Mouse (Mus musculus): ENCODE measurements at regions not wholly inside any gene's neighbourhood (a gene's known extent, or its start where the extent isn't known, plus 50 kb on each side); places are given as distances from the start of the nearest gene placed in this dataset.

DNA sequence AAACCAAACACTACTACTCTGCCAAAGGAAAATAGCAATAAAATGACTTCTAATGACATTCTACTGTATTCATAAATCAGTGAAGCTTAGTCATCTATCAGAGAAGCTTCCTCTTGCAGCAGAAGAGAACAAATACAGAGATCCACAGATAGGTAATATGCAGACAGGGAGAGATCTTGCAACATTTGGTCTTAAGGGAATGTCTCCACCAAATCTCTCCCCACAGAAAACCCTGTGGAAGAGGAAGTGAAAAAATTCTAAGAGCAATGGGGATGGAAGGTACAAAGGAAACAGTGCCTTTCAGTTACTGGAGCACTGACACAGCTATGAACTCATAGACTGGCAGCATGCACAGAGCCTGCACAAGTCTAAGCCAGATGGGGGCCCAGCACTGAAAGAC is 202.4 kb upstream of the Dkk2 start:
- H3K27me3 ChIP-seq (ENCODE audit: control insufficient read depth, insufficient read depth, insufficient read length) = no peaks in the 10 kb centered on the region
- H3K4me3 ChIP-seq = no peak overlapping the region
- H3K4me2 ChIP-seq (ENCODE audit: low read depth) = no peak overlapping the region
- no peak overlapping the region for H3ac ChIP-seq (ENCODE audit: control insufficient read depth, insufficient read length)
- H3K36me3 ChIP-seq (ENCODE audit: control insufficient read depth, insufficient read depth) = no peaks in the 10 kb centered on the region
- H3K79me2 ChIP-seq (ENCODE audit: control insufficient read depth, insufficient read depth) = no peaks in the 10 kb centered on the region
- TF ChIP-seq E2F4 (IDR thresholded peaks at IDR 0.05; ENCODE audit: insufficient read depth) (no peak), USF1 (IDR thresholded peaks at IDR 0.05; ENCODE audit: low read depth) (no peak), POLR2A (IDR thresholded peaks at IDR 0.05; ENCODE audit: insufficient read length, low read depth) (no peak), REST (IDR thresholded peaks at IDR 0.05; ENCODE audit: insufficient read depth, insufficient read length) (no peak), POLR2AphosphoS2 (IDR thresholded peaks at IDR 0.05; ENCODE audit: insufficient read length, low read depth) (no peak), MYOD1 (IDR thresholded peaks at IDR 0.05; ENCODE audit: control insufficient read depth in 1 of 3, insufficient read length in 2 of 3, low read depth in 2 of 3) (no peak)

DNA sequence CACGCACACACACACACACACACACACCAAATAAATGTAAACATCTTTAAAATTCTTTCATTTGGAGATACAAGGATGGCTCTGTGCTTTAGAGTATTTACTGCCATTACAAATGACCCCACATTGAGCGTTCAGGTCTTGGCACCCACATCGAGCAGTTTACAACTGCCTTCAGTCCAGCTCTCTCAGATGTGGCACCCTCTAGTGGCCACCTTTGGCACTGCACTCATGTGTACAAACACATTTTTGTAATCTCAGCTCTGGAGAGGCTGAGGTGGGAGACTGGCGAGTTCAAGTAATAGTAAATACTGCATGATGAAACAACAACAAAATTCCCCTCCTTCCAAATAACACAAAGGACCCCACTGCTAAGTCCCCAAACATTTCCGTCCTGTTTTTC is 198.6 kb upstream of the Dkk2 start:
- no peak overlapping the region for H3K4me3 ChIP-seq
- H3K36me3 ChIP-seq (ENCODE audit: control insufficient read depth, insufficient read depth) = no peaks in the 10 kb centered on the region
- no peak overlapping the region for H3ac ChIP-seq (ENCODE audit: control insufficient read depth, insufficient read length)
- H3K79me2 ChIP-seq (ENCODE audit: control insufficient read depth, insufficient read depth) = no peaks in the 10 kb centered on the region
- no peak for TF ChIP-seq TCF12 (IDR thresholded peaks at IDR 0.05; ENCODE audit: insufficient read depth, poor library complexity, severe bottlenecking)
- TF ChIP-seq MAX (IDR thresholded peaks at IDR 0.05; ENCODE audit: low read depth) = no peak
- TF ChIP-seq SRF (IDR thresholded peaks at IDR 0.05; ENCODE audit: control insufficient read depth, insufficient read length, low read depth) = no peak
- no peak for TF ChIP-seq POLR2A (IDR thresholded peaks at IDR 0.05; ENCODE audit: insufficient read length, low read depth)
- TF ChIP-seq MYOD1 (IDR thresholded peaks at IDR 0.05; ENCODE audit: control insufficient read depth in 1 of 3, insufficient read length in 2 of 3, low read depth in 2 of 3) = no peak
- no peak for TF ChIP-seq USF1 (IDR thresholded peaks at IDR 0.05; ENCODE audit: low read depth)
- TF ChIP-seq E2F4 (IDR thresholded peaks at IDR 0.05; ENCODE audit: insufficient read depth) = no peak
- TF ChIP-seq POLR2AphosphoS2 (IDR thresholded peaks at IDR 0.05; ENCODE audit: insufficient read length, low read depth) = no peak
- TF ChIP-seq REST (IDR thresholded peaks at IDR 0.05; ENCODE audit: insufficient read depth, insufficient read length) = no peak
- TF ChIP-seq MYOG (IDR thresholded peaks at IDR 0.05; ENCODE audit: control insufficient read depth in 1 of 3, insufficient read depth in 1 of 3, insufficient read length in 2 of 3, low read depth in 2 of 3) = no peak
- TF ChIP-seq CEBPB (IDR thresholded peaks at IDR 0.05; ENCODE audit: insufficient read depth, poor library complexity, severe bottlenecking) = no peak
- TF ChIP-seq TCF3 (IDR thresholded peaks at IDR 0.05; ENCODE audit: insufficient read length, low read depth) = no peak
- no peak overlapping the region for H3K4me2 ChIP-seq (ENCODE audit: low read depth)
- no peaks in the 10 kb centered on the region for H3K27me3 ChIP-seq (ENCODE audit: control insufficient read depth, insufficient read depth, insufficient read length)

- Histone ChIP-seq H3ac (ENCODE audit: control insufficient read depth, insufficient read length) (no peak overlapping the region), H3K79me2 (ENCODE audit: control insufficient read depth, insufficient read depth) (no peaks in the 10 kb centered on the region), H3K4me3 (no peak overlapping the region), H3K4me2 (ENCODE audit: low read depth) (no peak overlapping the region), H3K36me3 (ENCODE audit: control insufficient read depth, insufficient read depth) (no peaks in the 10 kb centered on the region), H3K27me3 (ENCODE audit: control insufficient read depth, insufficient read depth, insufficient read length) (no peaks in the 10 kb centered on the region)
- TF ChIP-seq USF1 (IDR thresholded peaks at IDR 0.05; ENCODE audit: low read depth) (no peak), MYOD1 (IDR thresholded peaks at IDR 0.05; ENCODE audit: control insufficient read depth in 1 of 3, insufficient read length in 2 of 3, low read depth in 2 of 3) (no peak)
Observed at GRCm38 (mm10) chr3:131886984-131887383, 198.1 kb upstream of the Dkk2 start.

DNA sequence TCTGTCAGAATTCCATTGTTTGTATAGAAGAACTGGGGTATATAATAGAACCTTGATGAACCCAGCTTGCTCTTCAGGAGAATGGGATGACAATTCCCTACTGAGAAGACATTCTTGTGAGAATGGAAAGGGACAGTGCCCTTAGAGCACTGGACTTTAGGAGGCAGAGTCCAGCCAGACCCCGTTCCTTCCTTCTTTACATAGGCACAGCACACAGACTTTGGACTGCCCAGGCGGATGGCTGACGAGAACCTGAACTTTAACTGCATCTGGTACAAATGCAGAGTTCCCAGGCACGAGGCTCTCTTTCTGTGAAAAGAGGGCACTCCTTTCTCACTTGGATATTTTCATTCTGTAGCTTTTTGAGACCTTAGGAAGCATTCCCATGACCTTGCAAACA is 197.4 kb upstream of the Dkk2 start:
- Histone ChIP-seq H3K36me3 (ENCODE audit: control insufficient read depth, insufficient read depth) (no peaks in the 10 kb centered on the region), H3ac (ENCODE audit: control insufficient read depth, insufficient read length) (no peak overlapping the region), H3K27me3 (ENCODE audit: control insufficient read depth, insufficient read depth, insufficient read length) (no peaks in the 10 kb centered on the region), H3K4me3 (no peak overlapping the region), H3K79me2 (ENCODE audit: control insufficient read depth, insufficient read depth) (no peaks in the 10 kb centered on the region), H3K4me2 (ENCODE audit: low read depth) (no peak overlapping the region)
- no peak for TF ChIP-seq USF1 (IDR thresholded peaks at IDR 0.05; ENCODE audit: low read depth)
- no peak for TF ChIP-seq SRF (IDR thresholded peaks at IDR 0.05; ENCODE audit: control insufficient read depth, insufficient read length, low read depth)
- no peak for TF ChIP-seq CEBPB (IDR thresholded peaks at IDR 0.05; ENCODE audit: insufficient read depth, poor library complexity, severe bottlenecking)
- TF ChIP-seq E2F4 (IDR thresholded peaks at IDR 0.05; ENCODE audit: insufficient read depth) = no peak
- TF ChIP-seq MYOD1 (IDR thresholded peaks at IDR 0.05; ENCODE audit: control insufficient read depth in 1 of 3, insufficient read length in 2 of 3, low read depth in 2 of 3) = no peak
- TF ChIP-seq TCF12 (IDR thresholded peaks at IDR 0.05; ENCODE audit: insufficient read depth, poor library complexity, severe bottlenecking) = no peak
- no peak for TF ChIP-seq MYOG (IDR thresholded peaks at IDR 0.05; ENCODE audit: control insufficient read depth in 1 of 3, insufficient read depth in 1 of 3, insufficient read length in 2 of 3, low read depth in 2 of 3)
- no peak for TF ChIP-seq POLR2AphosphoS2 (IDR thresholded peaks at IDR 0.05; ENCODE audit: insufficient read length, low read depth)
- TF ChIP-seq POLR2A (IDR thresholded peaks at IDR 0.05; ENCODE audit: insufficient read length, low read depth) = no peak
- no peak for TF ChIP-seq REST (IDR thresholded peaks at IDR 0.05; ENCODE audit: insufficient read depth, insufficient read length)
- no peak for TF ChIP-seq TCF3 (IDR thresholded peaks at IDR 0.05; ENCODE audit: insufficient read length, low read depth)
- TF ChIP-seq MAX (IDR thresholded peaks at IDR 0.05; ENCODE audit: low read depth) = no peak

- Histone ChIP-seq H3K36me3 (ENCODE audit: control insufficient read depth, insufficient read depth) (no peaks in the 10 kb centered on the region), H3K79me2 (ENCODE audit: control insufficient read depth, insufficient read depth) (no peaks in the 10 kb centered on the region), H3K4me3 (no peak overlapping the region), H3ac (ENCODE audit: control insufficient read depth, insufficient read length) (no peak overlapping the region), H3K27me3 (ENCODE audit: control insufficient read depth, insufficient read depth, insufficient read length) (no peaks in the 10 kb centered on the region), H3K4me2 (ENCODE audit: low read depth) (no peak overlapping the region)
- TF ChIP-seq TCF12 (IDR thresholded peaks at IDR 0.05; ENCODE audit: insufficient read depth, poor library complexity, severe bottlenecking) (no peak), MYOG (IDR thresholded peaks at IDR 0.05; ENCODE audit: control insufficient read depth in 1 of 3, insufficient read depth in 1 of 3, insufficient read length in 2 of 3, low read depth in 2 of 3) (no peak)
Observed at GRCm38 (mm10) chr3:131891941-131892340, 193.2 kb upstream of the Dkk2 start.
